Mouse (Mus musculus) yolk sac, embryonic 10.5 days (tissue): Measurements from ENCODE around the gene Fbxl17.

Experiments
- DNase-seq: peaks from one replicate; pipeline ENCODE4 v3.0.0-alpha.2; 2017; ENCODE audit warnings: low spot score

The Fbxl17 gene

GRCm38 (mm10) chr17:63209151-63209550 is 290.7 kb downstream of the Fbxl17 start:
- DNase-seq = no peak

- DNase-seq = no peak
These were observed 291.5 kb downstream of the Fbxl17 start for GRCm38 (mm10) chr17:63208346-63208745.

GRCm38 (mm10) chr17:63207714-63208113 is 292.1 kb downstream of the Fbxl17 start:
- DNase-seq = no peak

- DNase-seq = no peak
These were observed 294.5 kb downstream of the Fbxl17 start for GRCm38 (mm10) chr17:63205316-63205715.

GRCm38 (mm10) chr17:63203582-63204190 is 296.1 kb downstream of the Fbxl17 start:
- no peak for DNase-seq

GRCm38 (mm10) chr17:63198703-63199102 is 301.1 kb downstream of the Fbxl17 start:
- no peak for DNase-seq

GRCm38 (mm10) chr17:63195496-63195895 is 304.3 kb downstream of the Fbxl17 start:
- no peak for DNase-seq

GRCm38 (mm10) chr17:63193196-63193595 is 306.6 kb downstream of the Fbxl17 start:
- DNase-seq = no peak

- DNase-seq = no peak
These were observed 308.5 kb downstream of the Fbxl17 start for GRCm38 (mm10) chr17:63191345-63191744.

GRCm38 (mm10) chr17:63189274-63189673 is 310.5 kb downstream of the Fbxl17 start:
- DNase-seq = no peak

GRCm38 (mm10) chr17:63185531-63185930 is 314.3 kb downstream of the Fbxl17 start:
- no peak for DNase-seq

- DNase-seq = no peak
These were observed 314.8 kb downstream of the Fbxl17 start for GRCm38 (mm10) chr17:63184844-63185504.

- DNase-seq = no peak
These were observed 316.4 kb downstream of the Fbxl17 start for GRCm38 (mm10) chr17:63183431-63183830.

- no peak for DNase-seq
These were observed 318.2 kb downstream of the Fbxl17 start for GRCm38 (mm10) chr17:63181661-63182060.

- DNase-seq = no peak
These were observed 319.8 kb downstream of the Fbxl17 start for GRCm38 (mm10) chr17:63180042-63180441.

- no peak for DNase-seq
These were observed 321.5 kb downstream of the Fbxl17 start for GRCm38 (mm10) chr17:63178331-63178730.

- DNase-seq = no peak
These were observed 323.4 kb downstream of the Fbxl17 start for GRCm38 (mm10) chr17:63176411-63176810.

- DNase-seq = no peak
These were observed 327.1 kb downstream of the Fbxl17 start for GRCm38 (mm10) chr17:63172697-63173096.

- no peak for DNase-seq
These were observed 327.8 kb downstream of the Fbxl17 start for GRCm38 (mm10) chr17:63171890-63172491.

- no peak for DNase-seq
These were observed 328.6 kb downstream of the Fbxl17 start for GRCm38 (mm10) chr17:63171264-63171663.

- DNase-seq = no peak
These were observed 331.6 kb downstream of the Fbxl17 start for GRCm38 (mm10) chr17:63168019-63168788.

- no peak for DNase-seq
These were observed 332.6 kb downstream of the Fbxl17 start for GRCm38 (mm10) chr17:63167248-63167647.

- DNase-seq = no peak
These were observed 333.1 kb downstream of the Fbxl17 start for GRCm38 (mm10) chr17:63166692-63167091.
